Mouse (Mus musculus) hindbrain, postnatal 0 days (tissue): ENCODE measurements around the gene Hnrnpa2b1. TPM values are rescaled to one million over a fixed set of nuclear protein-coding genes. Genes with fewer than 3 reads are reported as not detected.

Experiments
- ATAC-seq: fragments of 200-750 bp; cut with Nextera tagmentation; 2 replicates; pipeline ENCODE4 v1.8.0; 2017; ENCODE audit warnings: mild to moderate bottlenecking, moderate TSS enrichment, moderate library complexity
- DNase-seq: peaks from one replicate; pipeline ENCODE4 v3.0.0-alpha.2; 2015; ENCODE audit warnings: low spot score
- H3K27ac ChIP-seq: fragments of 300-500 bp; sonication (generic); 2 replicates; pipeline ENCODE4 v1.5.1; 2014; ENCODE audit warnings: mild to moderate bottlenecking
- H3K27me3 ChIP-seq: fragments of 300-500 bp; sonication (generic); 2 replicates; pipeline ENCODE4 v1.6.1; 2014; ENCODE audit warnings: low read length, mixed read lengths; ENCODE audit not compliant: insufficient read depth
- H3K36me3 ChIP-seq: fragments of 300-500 bp; sonication (generic); 2 replicates; pipeline ENCODE4 v1.6.1; 2014; ENCODE audit warnings: low read length, mixed read lengths; ENCODE audit not compliant: insufficient read depth
- H3K4me1 ChIP-seq: fragments of 300-500 bp; sonication (generic); 2 replicates; pipeline ENCODE4 v1.6.1; 2014; ENCODE audit warnings: antibody characterized with exemption, low read length, mixed read lengths; ENCODE audit not compliant: insufficient read depth
- H3K4me2 ChIP-seq: fragments of 300-500 bp; sonication (generic); 2 replicates; pipeline ENCODE4 v1.6.1; 2014; ENCODE audit warnings: low read depth, mild to moderate bottlenecking, low read length, moderate library complexity, mixed read lengths
- H3K4me3 ChIP-seq: fragments of 300-500 bp; sonication (generic); 2 replicates; pipeline ENCODE4 v1.5.1; 2014; ENCODE audit warnings: low read length
- H3K9ac ChIP-seq: fragments of 300-500 bp; sonication (generic); replicated peaks from 2 replicates; pipeline ENCODE4 v1.6.1; 2014; ENCODE audit warnings: mild to moderate bottlenecking, low read length, moderate library complexity, mixed read lengths
- H3K9me3 ChIP-seq: fragments of 300-500 bp; sonication (generic); 2 replicates; pipeline ENCODE4 v1.6.1; 2016; ENCODE audit warnings: low read length, mixed read lengths
- CTCF ChIP-seq: IDR thresholded peaks from 2 replicates; pipeline ENCODE4 v1.5.1; 2016; ENCODE audit warnings: antibody characterized with exemption, control low read depth, low read depth
- WGBS: fragments of 180-500 bp; shearing (Covaris S2); extraction: QIAGEN DNeasy Blood & Tissue Kit; methylation state at CpG from one replicate; pipeline ENCODE4 v1.1.7; 2014; 5-methylcytosine and 5-hydroxymethylcytosine counted together
- polyA plus RNA-seq: library from polyadenylated mRNA; unstranded; fragments of >200 nt; fragmentation: Nextera tagmentation; extraction: Ambion mirVana; gene quantifications from 2 replicates; pipeline ENCODE4 v1.2.1, GENCODE M21; 2015
- total RNA-seq: library from RNA; depleted of rRNA; stranded (reverse); fragments of >200 nt; gene quantifications from 2 replicates; pipeline ENCODE4 v1.2.3, GENCODE M21; 2014

Gene Hnrnpa2b1
- total and polyA plus RNA-seq, 2 experiments from 2014 or later = 192 to 876 TPM

- H3K4me1 ChIP-seq = no peaks in the 10 kb centered on the region
- H3K4me2 ChIP-seq = no peak overlapping the region
- no peaks in the 10 kb centered on the region for H3K27me3 ChIP-seq
- H3K4me3 ChIP-seq = no peak overlapping the region
- H3K27ac ChIP-seq = no peak overlapping the region
- ATAC-seq (peak; percentile 43), DNase-seq (no peak)
- H3K9ac ChIP-seq = no peak overlapping the region
- H3K9me3 ChIP-seq = no peaks in the 10 kb centered on the region
- H3K36me3 ChIP-seq = peaks cover 24% of the 10 kb centered on the region
- 49% methylated on average over 2 of the region's 2 CpGs for WGBS
- TF ChIP-seq CTCF = no peak
These were observed 10.8 kb downstream of the Hnrnpa2b1 start for GRCm38 (mm10) chr6:51458925-51459312.

- Histone ChIP-seq H3K9ac (no peak overlapping the region), H3K4me1 (no peaks in the 10 kb centered on the region), H3K27ac (no peak overlapping the region), H3K4me2 (no peak overlapping the region), H3K4me3 (no peak overlapping the region), H3K36me3 (peaks cover 16% of the 10 kb centered on the region), H3K27me3 (no peaks in the 10 kb centered on the region), H3K9me3 (no peaks in the 10 kb centered on the region)
- ATAC-seq (no peak), DNase-seq (no peak)
- no peak for TF ChIP-seq CTCF
- WGBS = 89% methylated on average over 8 of the region's 8 CpGs
These were observed 11.8 kb downstream of the Hnrnpa2b1 start for GRCm38 (mm10) chr6:51457770-51458387.

GRCm38 (mm10) chr6:51457283-51457682, 12.4 kb downstream of the Hnrnpa2b1 start:
- no peaks in the 10 kb centered on the region for H3K4me1 ChIP-seq
- no peaks in the 10 kb centered on the region for H3K27me3 ChIP-seq
- H3K4me3 ChIP-seq = no peak overlapping the region
- WGBS = 78% methylated on average over 3 of the region's 3 CpGs
- H3K9me3 ChIP-seq = no peaks in the 10 kb centered on the region
- no peak for ATAC-seq
- peaks cover 16% of the 10 kb centered on the region for H3K36me3 ChIP-seq
- DNase-seq = no peak
- TF ChIP-seq CTCF = no peak
- no peak overlapping the region for H3K9ac ChIP-seq
- H3K27ac ChIP-seq = no peak overlapping the region
- H3K4me2 ChIP-seq = no peak overlapping the region

- Histone ChIP-seq H3K4me1 (no peaks in the 10 kb centered on the region), H3K9me3 (no peaks in the 10 kb centered on the region), H3K36me3 (peaks cover 9% of the 10 kb centered on the region), H3K4me3 (no peak overlapping the region), H3K4me2 (no peak overlapping the region), H3K27me3 (no peaks in the 10 kb centered on the region), H3K27ac (no peak overlapping the region), H3K9ac (no peak overlapping the region)
- ATAC-seq (no peak), DNase-seq (no peak)
- WGBS = 87% methylated on average over 1 of the region's 1 CpGs
- no peak for TF ChIP-seq CTCF
These were observed 13.5 kb downstream of the Hnrnpa2b1 start for GRCm38 (mm10) chr6:51456198-51456597.

- Histone ChIP-seq H3K9me3 (no peaks in the 10 kb centered on the region), H3K4me1 (no peaks in the 10 kb centered on the region), H3K9ac (no peak overlapping the region), H3K27ac (no peak overlapping the region), H3K36me3 (peaks cover under 1% of the 10 kb centered on the region; the same call in 1 of the 2 replicates), H3K4me3 (no peak overlapping the region), H3K4me2 (no peak overlapping the region), H3K27me3 (no peaks in the 10 kb centered on the region)
- ATAC-seq (no peak), DNase-seq (no peak)
- no peak for TF ChIP-seq CTCF
- 72% methylated on average over 3 of the region's 3 CpGs for WGBS
These were observed 14.7 kb downstream of the Hnrnpa2b1 start for GRCm38 (mm10) chr6:51454949-51455348.

GRCm38 (mm10) chr6:51452927-51453503, 16.7 kb downstream of the Hnrnpa2b1 start:
- WGBS = 65% methylated on average over 7 of the region's 7 CpGs
- no peak overlapping the region for H3K27ac ChIP-seq

GRCm38 (mm10) chr6:51442191-51442835, 27.4 kb downstream of the Hnrnpa2b1 start:
- no peaks in the 10 kb centered on the region for H3K9me3 ChIP-seq
- no peak overlapping the region for H3K27ac ChIP-seq
- ATAC-seq (no peak), DNase-seq (no peak)
- H3K36me3 ChIP-seq = no peaks in the 10 kb centered on the region
- TF ChIP-seq CTCF = 0 out of 2 replicates have a peak, but pooled peaks have one; percentile 11
- no peaks in the 10 kb centered on the region for H3K27me3 ChIP-seq
- no peak overlapping the region for H3K9ac ChIP-seq
- 59% methylated on average over 9 of the region's 9 CpGs for WGBS
- H3K4me1 ChIP-seq = no peaks in the 10 kb centered on the region
- H3K4me2 ChIP-seq = no peak overlapping the region
- no peak overlapping the region for H3K4me3 ChIP-seq

More at GRCm38 (mm10) chr6:51452927-51453503, 16.7 kb downstream of the Hnrnpa2b1 start:
- no peaks in the 10 kb centered on the region for H3K36me3 ChIP-seq
- ATAC-seq = no peak
- DNase-seq = no peak
- no peak for TF ChIP-seq CTCF
- no peak overlapping the region for H3K4me2 ChIP-seq
- H3K4me3 ChIP-seq = no peak overlapping the region
- no peaks in the 10 kb centered on the region for H3K4me1 ChIP-seq
- no peaks in the 10 kb centered on the region for H3K27me3 ChIP-seq
- no peaks in the 10 kb centered on the region for H3K9me3 ChIP-seq
- no peak overlapping the region for H3K9ac ChIP-seq
